Mouse (Mus musculus) limb, embryonic 10.5 days (tissue): Measurements from ENCODE around the gene Mdk. TPM values are rescaled to one million over a fixed set of nuclear protein-coding genes. Genes with fewer than 3 reads are reported as not detected.

Source experiments
- DNase-seq: peaks from one replicate; pipeline ENCODE4 v3.0.0-alpha.2; 2017; ENCODE audit warnings: low spot score
- H3K27ac ChIP-seq: fragments of 300-500 bp; sonication (generic); 2 replicates; pipeline ENCODE4 v1.5.1; 2016; ENCODE audit warnings: mild to moderate bottlenecking
- H3K27me3 ChIP-seq: fragments of 300-500 bp; sonication (generic); 2 replicates; pipeline ENCODE4 v1.6.1; 2016; ENCODE audit warnings: low read depth, mild to moderate bottlenecking; ENCODE audit not compliant: poor library complexity, severe bottlenecking
- H3K36me3 ChIP-seq: fragments of 300-500 bp; sonication (generic); 2 replicates; pipeline ENCODE4 v1.6.1; 2016; ENCODE audit warnings: mild to moderate bottlenecking, moderate library complexity
- H3K4me1 ChIP-seq: fragments of 300-500 bp; sonication (generic); 2 replicates; pipeline ENCODE4 v1.6.1; 2016
- H3K4me3 ChIP-seq: fragments of 300-500 bp; sonication (generic); 2 replicates; pipeline ENCODE4 v1.5.1; 2016; ENCODE audit warnings: mild to moderate bottlenecking, moderate library complexity
- H3K9me3 ChIP-seq: fragments of 300-500 bp; sonication (generic); replicated peaks from 2 replicates; pipeline ENCODE4 v1.6.1; 2016; ENCODE audit warnings: mild to moderate bottlenecking
- WGBS: fragments of 180-500 bp; shearing (Covaris S2); methylation state at CpG from one replicate; pipeline ENCODE4 v1.1.7; 2016; 5-methylcytosine and 5-hydroxymethylcytosine counted together
- polyA plus RNA-seq: library from polyadenylated mRNA; unstranded; fragments of >200 nt; fragmentation: Nextera tagmentation; extraction: Ambion mirVana; gene quantifications from 2 replicates; pipeline ENCODE4 v1.2.1, GENCODE M21; 2016

Gene Mdk
- polyA plus RNA-seq, 1 experiment from 2014 or later, result 2,617 TPM

DNA sequence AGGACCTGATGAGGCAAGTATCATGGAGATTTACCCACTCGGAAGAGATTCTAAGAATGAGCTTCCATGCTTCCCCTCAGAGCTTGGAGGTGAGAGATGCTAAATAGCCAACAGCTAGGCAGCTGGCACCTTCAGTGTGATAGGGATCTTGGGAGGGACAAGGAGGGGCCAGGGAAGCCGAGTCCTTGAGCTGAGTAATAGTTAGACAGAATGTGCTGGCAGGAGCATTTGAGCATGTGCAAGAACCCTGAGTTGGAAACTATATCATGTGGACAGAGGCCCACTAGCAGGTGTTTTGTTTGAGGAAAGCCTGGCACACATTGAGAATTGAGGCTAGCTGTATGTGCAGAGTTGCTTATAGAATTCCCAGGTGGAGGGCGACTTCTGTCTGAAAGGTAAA is 19.5 kb downstream of the Mdk start:
- Histone ChIP-seq H3K9me3 (no peaks in the 10 kb centered on the region), H3K36me3 (peaks cover 94% of the 10 kb centered on the region), H3K27ac (no peak overlapping the region), H3K4me3 (no peak overlapping the region), H3K4me1 (no peaks in the 10 kb centered on the region), H3K27me3 (no peaks in the 10 kb centered on the region)
- no peak for DNase-seq
- WGBS, result 78% methylated on average over 3 of the region's 3 CpGs

DNA sequence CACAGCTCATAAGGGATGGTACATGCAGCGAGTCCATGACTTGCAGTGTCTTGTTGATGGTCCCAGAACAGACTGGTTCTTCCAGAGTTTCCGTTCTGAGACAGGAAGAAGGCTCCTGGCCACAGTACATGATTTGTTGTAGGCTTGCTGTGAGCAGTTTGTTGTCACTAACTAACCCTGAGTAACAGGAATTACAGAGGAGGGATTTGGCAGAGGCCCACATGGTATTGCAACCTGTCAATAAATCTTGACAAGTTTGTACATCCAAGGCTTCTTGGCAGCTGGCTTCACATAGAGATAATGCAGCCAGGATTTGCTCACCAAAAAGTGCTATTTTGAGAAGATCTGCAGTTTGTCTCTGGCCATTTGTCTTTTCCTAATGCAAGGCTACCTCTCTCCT is 26.0 kb downstream of the Mdk start:
- Histone ChIP-seq H3K27me3 (no peaks in the 10 kb centered on the region), H3K4me1 (no peaks in the 10 kb centered on the region), H3K9me3 (no peaks in the 10 kb centered on the region), H3K27ac (no peak overlapping the region), H3K36me3 (peaks cover 65% of the 10 kb centered on the region), H3K4me3 (no peak overlapping the region)
- 93% methylated on average over 2 of the region's 2 CpGs for WGBS
- DNase-seq, result no peak

DNA sequence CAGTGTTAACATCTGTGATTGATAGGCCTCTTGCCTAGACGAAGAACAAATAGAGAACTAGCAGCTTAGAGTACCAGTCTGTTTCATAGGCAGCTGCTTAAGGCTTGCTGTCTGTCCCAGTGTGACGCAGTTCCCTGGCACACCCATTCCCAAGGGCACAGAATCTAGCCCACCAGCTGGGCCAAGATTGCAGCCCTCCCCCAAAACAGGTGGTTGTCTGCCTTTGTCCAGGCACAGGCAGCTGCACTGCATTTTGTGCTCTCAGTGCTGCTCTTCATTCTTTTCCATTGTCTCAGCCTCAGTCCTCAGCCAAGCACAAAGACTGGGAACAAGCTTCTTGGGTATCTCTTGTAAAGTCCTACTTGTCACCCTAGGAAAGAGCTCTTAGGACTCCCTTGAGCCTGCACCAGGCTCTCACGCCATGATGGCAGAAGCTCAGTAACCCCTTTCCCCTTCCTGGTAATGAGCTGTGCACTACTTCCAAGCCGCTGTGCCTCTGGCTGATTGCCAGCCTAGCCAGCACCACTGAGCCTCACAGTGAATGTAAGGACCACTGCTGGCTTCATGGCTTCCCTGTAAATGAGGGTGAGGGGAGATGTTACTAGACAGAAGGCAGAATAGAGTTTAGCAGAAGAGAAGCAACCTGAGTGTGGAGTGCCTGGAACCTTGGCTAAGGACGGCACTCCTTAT is 27.3 kb downstream of the Mdk start:
- peaks cover 65% of the 10 kb centered on the region for H3K36me3 ChIP-seq
- no peak overlapping the region; the same call in 1 of the 2 replicates for H3K27ac ChIP-seq
- H3K4me3 ChIP-seq, result no peak overlapping the region
- no peak for DNase-seq
- WGBS, result 85% methylated on average over 5 of the region's 5 CpGs
- H3K4me1 ChIP-seq, result no peaks in the 10 kb centered on the region
- no peaks in the 10 kb centered on the region for H3K9me3 ChIP-seq
- no peaks in the 10 kb centered on the region for H3K27me3 ChIP-seq

DNA sequence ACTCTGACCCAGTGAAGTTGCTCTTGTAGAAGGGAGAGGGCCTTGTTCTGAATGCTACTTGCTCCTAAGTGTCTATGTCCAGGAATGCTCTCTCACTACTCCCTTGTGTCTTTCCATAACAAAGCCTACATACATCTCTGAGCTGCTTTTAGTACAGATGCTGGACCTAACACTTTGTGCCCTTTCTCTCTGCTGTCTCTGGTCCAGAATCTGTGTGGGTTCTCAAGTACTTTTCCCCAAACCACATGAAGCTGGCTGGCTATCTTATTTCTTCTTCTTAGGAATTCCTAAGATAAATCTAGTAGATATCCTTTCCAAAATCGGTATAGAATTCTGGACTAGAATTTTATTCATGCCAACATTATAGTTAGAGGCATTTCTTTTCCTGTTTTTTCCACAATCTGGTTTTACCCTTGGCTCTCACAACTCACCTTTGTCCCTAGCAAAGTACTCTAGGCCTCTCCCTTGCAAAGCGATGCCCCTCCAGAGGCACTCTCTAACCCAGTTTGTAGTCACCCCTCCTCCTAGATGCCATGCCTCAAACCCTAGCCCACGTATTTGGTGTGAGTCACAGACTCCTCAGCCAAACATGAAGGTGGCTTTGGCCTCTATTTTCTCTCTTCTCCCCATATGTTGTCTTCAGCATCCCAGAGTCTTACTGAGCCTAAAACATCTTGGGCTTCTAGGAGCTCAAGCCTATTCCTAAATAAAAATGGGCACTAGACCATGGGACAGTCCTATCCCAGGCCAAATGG is 28.7 kb downstream of the Mdk start:
- no peaks in the 10 kb centered on the region for H3K27me3 ChIP-seq
- 90% methylated on average over 3 of the region's 3 CpGs for WGBS
- no peaks in the 10 kb centered on the region for H3K9me3 ChIP-seq
- no peak overlapping the region for H3K27ac ChIP-seq
- H3K4me3 ChIP-seq, result no peak overlapping the region
- peaks cover 58% of the 10 kb centered on the region for H3K36me3 ChIP-seq
- no peak for DNase-seq
- H3K4me1 ChIP-seq, result no peaks in the 10 kb centered on the region

DNA sequence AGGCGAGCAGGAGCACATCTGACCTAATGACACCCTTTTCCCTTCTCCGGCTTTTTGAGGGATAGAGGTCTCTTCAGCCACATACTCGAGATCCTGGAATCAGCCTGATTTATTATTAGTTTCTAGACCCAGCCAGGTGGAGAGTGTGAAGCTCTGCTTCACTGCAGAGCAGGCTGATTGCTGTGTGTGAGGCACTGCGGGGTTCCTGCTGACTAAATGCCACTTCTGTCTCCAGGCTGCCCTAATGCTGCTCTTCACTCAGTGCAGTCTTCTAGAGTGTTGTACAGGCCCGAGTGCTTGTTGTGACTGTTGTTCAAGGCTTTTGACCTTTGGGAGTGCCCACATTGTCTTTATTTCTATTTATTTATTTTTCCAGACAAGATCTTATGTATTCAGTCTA is 29.8 kb downstream of the Mdk start:
- Histone ChIP-seq H3K36me3 (peaks cover 62% of the 10 kb centered on the region), H3K4me1 (no peaks in the 10 kb centered on the region), H3K27ac (no peak overlapping the region), H3K27me3 (no peaks in the 10 kb centered on the region), H3K4me3 (no peak overlapping the region), H3K9me3 (no peaks in the 10 kb centered on the region)
- WGBS, result 67% methylated on average over 5 of the region's 5 CpGs
- no peak for DNase-seq

DNA sequence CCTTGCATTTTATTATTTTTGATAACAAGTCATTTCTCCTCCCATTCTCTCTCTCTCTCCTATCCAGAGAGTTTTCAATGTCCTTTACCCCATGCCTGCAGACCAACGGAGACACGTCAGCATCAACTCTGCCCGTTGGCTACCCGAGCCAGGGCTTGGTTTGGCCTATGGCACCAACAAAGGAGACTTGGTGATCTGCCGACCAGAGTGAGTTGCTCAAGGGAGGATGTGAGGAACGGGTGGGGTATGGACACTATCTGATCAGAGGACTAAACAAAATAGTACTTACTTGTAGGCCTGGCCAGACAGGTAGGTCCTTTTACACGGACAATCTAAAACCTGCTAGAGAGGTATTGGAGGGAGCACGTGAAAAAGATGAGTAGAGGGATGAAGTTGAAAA is 31.7 kb downstream of the Mdk start:
- peaks cover 47% of the 10 kb centered on the region for H3K36me3 ChIP-seq
- H3K9me3 ChIP-seq, result no peaks in the 10 kb centered on the region
- no peak overlapping the region for H3K27ac ChIP-seq
- no peaks in the 10 kb centered on the region for H3K27me3 ChIP-seq
- 93% methylated on average over 8 of the region's 8 CpGs for WGBS
- H3K4me1 ChIP-seq, result no peaks in the 10 kb centered on the region
- DNase-seq, result no peak
- no peak overlapping the region for H3K4me3 ChIP-seq

DNA sequence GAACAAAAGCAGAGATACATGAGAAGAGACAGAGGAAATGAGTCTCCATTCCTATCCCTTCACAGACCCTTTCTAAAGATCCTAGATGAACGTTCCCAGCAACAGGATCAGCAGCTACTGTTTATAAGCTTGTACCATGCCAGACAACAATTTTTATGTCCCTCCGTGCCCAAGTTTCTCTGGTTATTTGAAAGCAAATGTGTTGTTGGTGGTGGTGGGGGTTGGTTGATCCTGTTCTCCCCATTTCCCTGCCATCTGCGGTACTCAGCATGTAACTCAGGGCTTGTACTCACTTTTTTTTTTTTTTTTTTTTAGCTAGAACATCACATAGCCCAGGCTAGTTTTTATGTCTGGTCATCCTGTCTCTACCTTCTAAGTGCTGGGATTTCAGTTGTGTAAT is 33.0 kb downstream of the Mdk start:
- 93% methylated on average over 3 of the region's 3 CpGs for WGBS
- Histone ChIP-seq H3K4me3 (no peak overlapping the region), H3K4me1 (no peaks in the 10 kb centered on the region), H3K9me3 (no peaks in the 10 kb centered on the region), H3K27ac (no peak overlapping the region), H3K36me3 (peaks cover 49% of the 10 kb centered on the region), H3K27me3 (no peaks in the 10 kb centered on the region)
- no peak for DNase-seq

DNA sequence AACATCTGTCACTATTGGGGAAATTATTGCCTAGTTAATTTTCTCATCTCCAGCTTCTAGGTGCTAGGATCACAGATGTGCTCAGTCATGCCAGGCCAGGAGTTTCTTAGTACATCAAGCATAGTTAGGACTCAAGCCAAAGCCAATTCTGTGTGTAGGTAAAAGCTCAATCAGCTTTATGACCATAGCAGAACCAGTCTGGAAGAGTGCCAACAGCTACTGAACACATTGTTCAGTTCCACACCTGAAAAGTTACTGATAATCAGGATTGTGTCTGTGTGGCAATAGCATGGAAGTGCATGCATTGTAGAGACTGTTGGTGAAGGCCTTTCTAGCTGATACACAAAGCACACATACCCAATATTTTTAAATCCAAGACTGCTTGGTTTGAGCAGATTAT is 34.1 kb downstream of the Mdk start:
- no peak for DNase-seq
- Histone ChIP-seq H3K27ac (no peak overlapping the region), H3K27me3 (no peaks in the 10 kb centered on the region), H3K9me3 (no peaks in the 10 kb centered on the region), H3K4me1 (no peaks in the 10 kb centered on the region), H3K4me3 (no peak overlapping the region), H3K36me3 (peaks cover 54% of the 10 kb centered on the region)

DNA sequence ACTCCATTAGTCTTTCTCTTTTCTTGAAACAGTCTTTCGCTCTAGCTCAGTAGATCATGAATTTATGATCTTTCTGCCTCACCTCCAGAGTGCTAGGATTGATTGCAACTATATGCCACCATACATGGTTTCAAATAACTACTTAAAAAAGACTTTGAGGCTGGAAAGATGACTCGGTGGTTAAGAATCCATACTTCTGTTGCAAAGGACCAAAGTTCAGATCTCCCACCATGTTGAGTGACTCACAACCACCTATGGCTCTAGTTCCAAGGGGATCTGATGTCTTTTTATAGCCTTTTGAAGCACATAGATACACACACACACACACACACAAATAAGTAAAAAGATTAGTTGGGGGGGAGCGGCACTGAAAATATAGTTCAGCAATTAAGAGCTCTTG is 36.7 kb downstream of the Mdk start:
- no peaks in the 10 kb centered on the region for H3K9me3 ChIP-seq
- no peak overlapping the region for H3K4me3 ChIP-seq
- DNase-seq, result no peak
- H3K27me3 ChIP-seq, result no peaks in the 10 kb centered on the region
- H3K4me1 ChIP-seq, result no peaks in the 10 kb centered on the region
- H3K27ac ChIP-seq, result no peak overlapping the region
- WGBS, result 97% methylated on average over 3 of the region's 3 CpGs
- peaks cover 45% of the 10 kb centered on the region for H3K36me3 ChIP-seq

DNA sequence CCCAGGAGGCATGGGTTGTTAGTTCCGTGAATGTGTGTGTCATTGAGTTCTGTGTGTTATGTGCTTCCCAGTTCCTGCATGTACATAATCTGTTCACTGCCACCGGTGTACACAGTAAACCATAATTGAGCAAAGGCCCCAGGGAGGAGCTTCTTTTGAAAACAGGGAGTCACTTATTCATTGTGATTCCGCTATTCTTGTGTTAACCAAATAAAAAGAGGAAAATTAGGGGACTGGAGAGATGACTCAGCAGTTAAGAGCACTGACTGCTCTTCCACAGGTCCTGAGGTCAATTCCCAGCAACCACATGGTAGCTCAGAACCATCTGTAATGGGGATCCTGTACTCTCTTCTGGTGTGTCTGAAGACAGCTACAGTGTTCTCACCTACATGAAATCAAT is 37.4 kb downstream of the Mdk start:
- Histone ChIP-seq H3K27ac (no peak overlapping the region), H3K4me3 (no peak overlapping the region), H3K4me1 (no peaks in the 10 kb centered on the region), H3K27me3 (no peaks in the 10 kb centered on the region), H3K36me3 (peaks cover 44% of the 10 kb centered on the region), H3K9me3 (no peaks in the 10 kb centered on the region)
- no peak for DNase-seq
- WGBS, result 92% methylated on average over 3 of the region's 3 CpGs

DNA sequence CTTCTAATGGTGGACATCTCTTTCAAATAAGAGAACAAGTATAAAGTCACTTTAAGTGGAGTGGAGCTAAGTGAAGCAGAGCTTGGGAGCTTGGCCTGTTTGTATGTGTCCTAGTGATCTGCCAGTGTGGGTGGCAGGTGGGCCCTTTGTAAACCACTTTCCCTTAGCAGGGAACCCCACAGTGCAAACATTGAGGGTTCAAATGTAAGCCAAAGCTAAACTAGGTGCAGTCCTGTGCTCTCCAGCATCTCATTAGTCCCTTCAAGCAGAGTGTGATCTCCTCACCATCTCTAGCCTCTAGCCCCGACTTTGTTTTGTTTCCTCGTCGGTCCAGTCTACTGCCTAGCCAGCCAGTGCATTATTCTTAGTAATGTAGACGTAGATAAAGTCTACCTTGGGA is 47.5 kb downstream of the Mdk start:
- no peaks in the 10 kb centered on the region for H3K4me1 ChIP-seq
- H3K27me3 ChIP-seq, result no peaks in the 10 kb centered on the region
- DNase-seq, result no peak
- WGBS, result 93% methylated on average over 4 of the region's 4 CpGs
- no peak overlapping the region for H3K4me3 ChIP-seq
- H3K9me3 ChIP-seq, result no peaks in the 10 kb centered on the region
- no peak overlapping the region for H3K27ac ChIP-seq
- H3K36me3 ChIP-seq, result peaks cover 32% of the 10 kb centered on the region

DNA sequence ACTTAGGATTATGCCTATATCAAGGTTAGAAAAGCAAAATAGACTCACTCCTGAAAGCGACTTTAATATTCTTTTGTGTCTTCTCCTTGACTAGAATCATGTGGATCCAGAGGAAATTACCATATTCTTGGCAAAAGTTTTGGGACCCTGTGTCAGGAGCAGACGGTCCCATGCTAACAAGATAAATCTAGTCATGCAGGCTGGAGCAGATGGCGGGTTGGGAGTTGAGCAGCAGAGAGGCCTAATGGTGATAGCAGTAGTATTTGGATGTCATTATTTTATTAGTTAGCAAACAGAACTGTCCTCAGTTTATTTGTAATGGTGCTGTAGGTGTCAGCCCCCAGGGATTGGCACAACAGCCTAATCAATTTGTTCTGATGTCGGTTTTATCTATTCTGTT is 48.1 kb downstream of the Mdk start:
- H3K27me3 ChIP-seq, result no peaks in the 10 kb centered on the region
- no peak overlapping the region for H3K4me3 ChIP-seq
- DNase-seq, result no peak
- WGBS, result 87% methylated on average over 4 of the region's 4 CpGs
- peaks cover 26% of the 10 kb centered on the region for H3K36me3 ChIP-seq
- no peaks in the 10 kb centered on the region for H3K4me1 ChIP-seq
- no peaks in the 10 kb centered on the region for H3K9me3 ChIP-seq
- H3K27ac ChIP-seq, result no peak overlapping the region
